Mouse (Mus musculus): ENCODE data around the gene Slc47a2.

Gene Slc47a2

GRCm38 (mm10) chr11:61278445-61279077 lies 64.1 kb downstream of the Slc47a2 start:
- DNase-seq (ENCODE audit: low spot score in 2 of 2), result no peak

- no peak for DNase-seq (ENCODE audit: low spot score in 2 of 2)
Observed at GRCm38 (mm10) chr11:61277937-61278336, 64.7 kb downstream of the Slc47a2 start.

- no peak for DNase-seq (ENCODE audit: low spot score in 2 of 2)
Observed at GRCm38 (mm10) chr11:61276482-61276881, 66.2 kb downstream of the Slc47a2 start.

GRCm38 (mm10) chr11:61275106-61275505 lies 67.6 kb downstream of the Slc47a2 start:
- no peak for DNase-seq (ENCODE audit: low spot score in 2 of 2)

GRCm38 (mm10) chr11:61274421-61274820 lies 68.2 kb downstream of the Slc47a2 start:
- no peak for DNase-seq (ENCODE audit: low spot score in 2 of 2)

GRCm38 (mm10) chr11:61273928-61274327 lies 68.7 kb downstream of the Slc47a2 start:
- DNase-seq (ENCODE audit: low spot score in 2 of 2), result no peak

GRCm38 (mm10) chr11:61271612-61272011 lies 71.0 kb downstream of the Slc47a2 start:
- no peak for DNase-seq (ENCODE audit: low spot score in 2 of 2)

GRCm38 (mm10) chr11:61270406-61270805 lies 72.3 kb downstream of the Slc47a2 start:
- DNase-seq (ENCODE audit: low spot score in 2 of 2), result no peak

- DNase-seq (ENCODE audit: low spot score in 2 of 2), result no peak
Observed at GRCm38 (mm10) chr11:61268626-61269349, 73.9 kb downstream of the Slc47a2 start.

- DNase-seq (ENCODE audit: low spot score in 2 of 2), result peak; percentile 89 to 93
Observed at GRCm38 (mm10) chr11:61266551-61267533, 75.8 kb downstream of the Slc47a2 start, which contains the start of gene Aldh3a2. Gene Aldh3a2 (minus strand): TSS chr11:61267464.

GRCm38 (mm10) chr11:61263841-61264240 lies 78.8 kb downstream of the Slc47a2 start:
- no peak for DNase-seq (ENCODE audit: low spot score in 2 of 2)

- no peak for DNase-seq (ENCODE audit: low spot score in 2 of 2)
Observed at GRCm38 (mm10) chr11:61262516-61262915, 80.1 kb downstream of the Slc47a2 start.

- no peak for DNase-seq (ENCODE audit: low spot score in 2 of 2)
Observed at GRCm38 (mm10) chr11:61259106-61259505, 83.6 kb downstream of the Slc47a2 start.

GRCm38 (mm10) chr11:61252807-61253206 lies 89.9 kb downstream of the Slc47a2 start:
- no peak for DNase-seq (ENCODE audit: low spot score in 2 of 2)

- DNase-seq (ENCODE audit: low spot score in 2 of 2), result no peak
Observed at GRCm38 (mm10) chr11:61251741-61252140, 90.9 kb downstream of the Slc47a2 start.

Data from right cerebral cortex, postnatal 36 days (tissue).